Mouse (Mus musculus) cortical plate, adult 2 months (tissue): ENCODE results near the gene Creb3.

Experiments used
- CTCF ChIP-seq: fragments of 200-500 bp; IDR thresholded peaks from 2 replicates; pipeline ENCODE4 v1.5.1; 2011; ENCODE audit warnings: mild to moderate bottlenecking, control low read depth, low read length; ENCODE audit not compliant: insufficient read depth; ENCODE audit errors: extremely low read depth
- POLR2A ChIP-seq: fragments of 200-500 bp; IDR thresholded peaks from 2 replicates; pipeline ENCODE4 v1.6.1; 2011; ENCODE audit warnings: mild to moderate bottlenecking, low read length, control low read depth; ENCODE audit not compliant: insufficient read depth; ENCODE audit errors: extremely low read depth

GRCm38 (mm10) chr4:43558631-43559356, 3.3 kb upstream of the Creb3 start:
- TF ChIP-seq CTCF (no peak), POLR2A (no peak)
